Mouse (Mus musculus): ENCODE measurements around the gene Fam131c. TPM values are rescaled to one million over a fixed set of nuclear protein-coding genes. Genes with fewer than 3 reads are reported as not detected.

Fam131c gene
- polyA plus RNA-seq, 1 experiment from 2014 or later: 40.1 TPM

- no peak for ATAC-seq (ENCODE audit: low FRiP score)
- H3K27ac ChIP-seq: no peak overlapping the region
- no peaks in the 10 kb centered on the region for H3K4me1 ChIP-seq (replicated peaks; ENCODE audit: control insufficient read depth, insufficient read depth, low read length)
- H3K4me3 ChIP-seq (replicated peaks; ENCODE audit: low read length): no peak overlapping the region
- no peaks in the 10 kb centered on the region for H3K9me3 ChIP-seq (ENCODE audit: control insufficient read depth, low read length)
- H3K9ac ChIP-seq: no peak overlapping the region
- no peaks in the 10 kb centered on the region for H3K36me3 ChIP-seq (replicated peaks; ENCODE audit: control insufficient read depth, insufficient read depth)
- DNase-seq (ENCODE audit: low spot score): no peak
- 86% methylated on average over 12 of the region's 12 CpGs for WGBS
- H3K4me2 ChIP-seq (replicated peaks): no peak overlapping the region
- H3K27me3 ChIP-seq (ENCODE audit: control insufficient read depth, insufficient read depth, low read length): no peaks in the 10 kb centered on the region
Observed at GRCm38 (mm10) chr4:141350015-141350414, 18.0 kb upstream of the Fam131c start.

DNA sequence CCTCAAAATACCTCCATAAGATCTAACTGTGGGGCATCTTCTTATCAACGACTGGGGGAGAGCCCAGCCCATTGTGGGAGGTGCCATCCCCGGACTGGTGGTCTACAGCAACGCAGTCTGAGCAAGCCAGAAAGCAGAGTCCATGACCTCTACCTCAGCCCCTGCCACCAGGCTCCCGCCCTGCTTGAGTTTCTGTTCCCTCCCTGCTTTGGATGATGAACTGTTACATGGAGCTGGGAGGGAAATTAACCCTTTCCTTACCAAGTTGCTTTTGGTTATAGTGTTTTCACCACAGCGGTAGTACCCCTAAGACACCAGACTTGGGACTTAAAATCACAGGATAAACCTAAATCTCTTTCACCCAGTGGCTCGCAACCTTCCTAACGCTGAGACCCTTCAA, 16.0 kb upstream of the Fam131c start:
- 63% methylated on average over 7 of the region's 7 CpGs for WGBS
- no peaks in the 10 kb centered on the region for H3K27me3 ChIP-seq (ENCODE audit: control insufficient read depth, insufficient read depth, low read length)
- no peak overlapping the region for H3K4me3 ChIP-seq (replicated peaks; ENCODE audit: low read length)
- no peak overlapping the region for H3K4me2 ChIP-seq (replicated peaks)
- no peak for ATAC-seq (ENCODE audit: low FRiP score)
- no peaks in the 10 kb centered on the region for H3K36me3 ChIP-seq (replicated peaks; ENCODE audit: control insufficient read depth, insufficient read depth)
- H3K4me1 ChIP-seq (replicated peaks; ENCODE audit: control insufficient read depth, insufficient read depth, low read length): no peaks in the 10 kb centered on the region
- no peak for DNase-seq (ENCODE audit: low spot score)
- H3K27ac ChIP-seq: no peak overlapping the region
- H3K9me3 ChIP-seq (ENCODE audit: control insufficient read depth, low read length): no peaks in the 10 kb centered on the region
- H3K9ac ChIP-seq: no peak overlapping the region

GRCm38 (mm10) chr4:141352986-141353385, 15.0 kb upstream of the Fam131c start:
- H3K27me3 ChIP-seq (ENCODE audit: control insufficient read depth, insufficient read depth, low read length): no peaks in the 10 kb centered on the region
- H3K27ac ChIP-seq: no peak overlapping the region
- ATAC-seq (ENCODE audit: low FRiP score): no peak
- H3K36me3 ChIP-seq (replicated peaks; ENCODE audit: control insufficient read depth, insufficient read depth): no peaks in the 10 kb centered on the region
- no peak overlapping the region for H3K4me2 ChIP-seq (replicated peaks)
- H3K4me1 ChIP-seq (replicated peaks; ENCODE audit: control insufficient read depth, insufficient read depth, low read length): no peaks in the 10 kb centered on the region
- no peak overlapping the region for H3K4me3 ChIP-seq (replicated peaks; ENCODE audit: low read length)
- whole genome bisulfite sequencing: 78% methylated on average over 5 of the region's 5 CpGs
- H3K9me3 ChIP-seq (ENCODE audit: control insufficient read depth, low read length): no peaks in the 10 kb centered on the region
- DNase-seq (ENCODE audit: low spot score): no peak
- no peak overlapping the region for H3K9ac ChIP-seq

GRCm38 (mm10) chr4:141353868-141354267, 14.2 kb upstream of the Fam131c start:
- Histone ChIP-seq H3K27me3 (ENCODE audit: control insufficient read depth, insufficient read depth, low read length) (no peaks in the 10 kb centered on the region), H3K9me3 (ENCODE audit: control insufficient read depth, low read length) (no peaks in the 10 kb centered on the region), H3K27ac (no peak overlapping the region), H3K4me2 (replicated peaks) (no peak overlapping the region), H3K4me1 (replicated peaks; ENCODE audit: control insufficient read depth, insufficient read depth, low read length) (no peaks in the 10 kb centered on the region), H3K4me3 (replicated peaks; ENCODE audit: low read length) (no peak overlapping the region), H3K36me3 (replicated peaks; ENCODE audit: control insufficient read depth, insufficient read depth) (no peaks in the 10 kb centered on the region), H3K9ac (no peak overlapping the region)
- WGBS: 67% methylated on average over 8 of the region's 8 CpGs
- ATAC-seq (ENCODE audit: low FRiP score) (no peak), DNase-seq (ENCODE audit: low spot score) (no peak)

GRCm38 (mm10) chr4:141357811-141358210, 10.2 kb upstream of the Fam131c start:
- Histone ChIP-seq H3K9ac (no peak overlapping the region), H3K4me3 (replicated peaks; ENCODE audit: low read length) (no peak overlapping the region), H3K9me3 (ENCODE audit: control insufficient read depth, low read length) (no peaks in the 10 kb centered on the region), H3K27ac (no peak overlapping the region), H3K36me3 (replicated peaks; ENCODE audit: control insufficient read depth, insufficient read depth) (no peaks in the 10 kb centered on the region), H3K4me1 (replicated peaks; ENCODE audit: control insufficient read depth, insufficient read depth, low read length) (no peaks in the 10 kb centered on the region), H3K27me3 (ENCODE audit: control insufficient read depth, insufficient read depth, low read length) (no peaks in the 10 kb centered on the region), H3K4me2 (replicated peaks) (no peak overlapping the region)
- ATAC-seq (ENCODE audit: low FRiP score) (no peak), DNase-seq (ENCODE audit: low spot score) (no peak)

DNA sequence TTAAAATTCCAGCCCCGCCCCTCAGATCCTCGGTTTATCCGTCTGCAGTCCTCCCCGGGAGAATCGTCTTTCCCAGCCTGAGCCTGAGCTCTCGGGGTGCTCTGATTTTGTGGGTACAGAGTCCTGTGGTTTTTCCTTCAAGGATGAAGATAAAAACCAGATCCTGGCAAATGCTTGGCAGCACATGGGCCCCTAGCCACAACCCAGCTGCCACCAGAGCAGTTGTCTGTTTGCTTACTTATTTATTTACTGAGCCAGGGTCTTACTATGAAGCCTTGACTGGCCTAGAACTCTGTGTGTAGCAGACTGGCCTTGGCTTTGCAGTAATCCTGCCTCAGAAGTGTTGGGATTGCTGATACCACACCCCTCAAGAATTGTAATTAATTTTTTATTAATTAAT, 8.8 kb upstream of the Fam131c start:
- no peak for DNase-seq (ENCODE audit: low spot score)
- Histone ChIP-seq H3K36me3 (replicated peaks; ENCODE audit: control insufficient read depth, insufficient read depth) (no peaks in the 10 kb centered on the region), H3K4me2 (replicated peaks) (no peak overlapping the region), H3K9me3 (ENCODE audit: control insufficient read depth, low read length) (no peaks in the 10 kb centered on the region), H3K27me3 (ENCODE audit: control insufficient read depth, insufficient read depth, low read length) (no peaks in the 10 kb centered on the region), H3K4me1 (replicated peaks; ENCODE audit: control insufficient read depth, insufficient read depth, low read length) (no peaks in the 10 kb centered on the region), H3K9ac (no peak overlapping the region), H3K27ac (no peak overlapping the region), H3K4me3 (replicated peaks; ENCODE audit: low read length) (no peak overlapping the region)
- WGBS: 80% methylated on average over 6 of the region's 6 CpGs
- ATAC-seq (ENCODE audit: low FRiP score): no peak

- Histone ChIP-seq H3K27me3 (ENCODE audit: control insufficient read depth, insufficient read depth, low read length) (peaks cover 7% of the 10 kb centered on the region; the same call in 1 of the 2 replicates), H3K4me3 (replicated peaks; ENCODE audit: low read length) (no peak overlapping the region), H3K9me3 (ENCODE audit: control insufficient read depth, low read length) (no peaks in the 10 kb centered on the region), H3K36me3 (replicated peaks; ENCODE audit: control insufficient read depth, insufficient read depth) (no peaks in the 10 kb centered on the region), H3K4me1 (replicated peaks; ENCODE audit: control insufficient read depth, insufficient read depth, low read length) (no peaks in the 10 kb centered on the region), H3K27ac (no peak overlapping the region), H3K4me2 (replicated peaks) (no peak overlapping the region), H3K9ac (no peak overlapping the region)
- peak; percentile 41 for DNase-seq (ENCODE audit: low spot score)
- 35% methylated on average over 7 of the region's 7 CpGs for WGBS
- no peak for ATAC-seq (ENCODE audit: low FRiP score)
Observed at GRCm38 (mm10) chr4:141360846-141361245, 7.2 kb upstream of the Fam131c start.

GRCm38 (mm10) chr4:141362937-141363548, 5.0 kb upstream of the Fam131c start:
- peak; percentile 13; the same call in 1 of the 2 replicates for ATAC-seq (ENCODE audit: low FRiP score)
- peak; percentile 94 for DNase-seq (ENCODE audit: low spot score)
- no peaks in the 10 kb centered on the region for H3K9me3 ChIP-seq (ENCODE audit: control insufficient read depth, low read length)
- no peaks in the 10 kb centered on the region for H3K36me3 ChIP-seq (replicated peaks; ENCODE audit: control insufficient read depth, insufficient read depth)
- H3K9ac ChIP-seq: no peak overlapping the region
- H3K27me3 ChIP-seq (ENCODE audit: control insufficient read depth, insufficient read depth, low read length): peaks cover 24% of the 10 kb centered on the region
- no peak overlapping the region for H3K27ac ChIP-seq
- H3K4me2 ChIP-seq (replicated peaks): no peak overlapping the region
- H3K4me1 ChIP-seq (replicated peaks; ENCODE audit: control insufficient read depth, insufficient read depth, low read length): peaks cover 4% of the 10 kb centered on the region; the same call in 1 of the 2 replicates
- H3K4me3 ChIP-seq (replicated peaks; ENCODE audit: low read length): no peak overlapping the region
- WGBS: 28% methylated on average over 11 of the region's 11 CpGs

DNA sequence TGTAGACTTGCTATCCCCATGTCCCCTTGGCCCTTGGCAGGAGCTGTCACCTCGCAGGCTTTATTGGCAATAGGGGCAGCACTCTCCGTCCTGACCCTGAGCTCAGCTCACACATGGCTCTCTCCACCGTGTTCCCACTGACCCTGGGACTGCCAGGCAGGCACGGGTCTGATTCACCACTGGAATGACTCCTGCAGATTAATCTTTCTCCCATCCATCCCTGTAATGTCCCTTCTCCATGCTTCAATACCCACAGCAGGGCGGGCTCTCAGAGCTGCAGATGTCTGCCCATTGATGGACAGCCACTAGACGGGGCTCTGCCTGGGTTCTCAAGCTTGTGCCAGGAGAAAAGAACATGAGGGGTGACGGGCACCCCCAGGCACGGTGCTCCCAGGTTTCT, 2.9 kb upstream of the Fam131c start:
- Histone ChIP-seq H3K9ac (no peak overlapping the region), H3K27me3 (ENCODE audit: control insufficient read depth, insufficient read depth, low read length) (peaks cover 24% of the 10 kb centered on the region), H3K4me1 (replicated peaks; ENCODE audit: control insufficient read depth, insufficient read depth, low read length) (peaks cover 5% of the 10 kb centered on the region; the same call in 1 of the 2 replicates), H3K4me2 (replicated peaks) (no peak overlapping the region), H3K36me3 (replicated peaks; ENCODE audit: control insufficient read depth, insufficient read depth) (no peaks in the 10 kb centered on the region), H3K9me3 (ENCODE audit: control insufficient read depth, low read length) (no peaks in the 10 kb centered on the region), H3K27ac (no peak overlapping the region), H3K4me3 (replicated peaks; ENCODE audit: low read length) (no peak overlapping the region)
- ATAC-seq (ENCODE audit: low FRiP score) (no peak), DNase-seq (ENCODE audit: low spot score) (no peak)
- WGBS: 45% methylated on average over 8 of the region's 8 CpGs

DNA sequence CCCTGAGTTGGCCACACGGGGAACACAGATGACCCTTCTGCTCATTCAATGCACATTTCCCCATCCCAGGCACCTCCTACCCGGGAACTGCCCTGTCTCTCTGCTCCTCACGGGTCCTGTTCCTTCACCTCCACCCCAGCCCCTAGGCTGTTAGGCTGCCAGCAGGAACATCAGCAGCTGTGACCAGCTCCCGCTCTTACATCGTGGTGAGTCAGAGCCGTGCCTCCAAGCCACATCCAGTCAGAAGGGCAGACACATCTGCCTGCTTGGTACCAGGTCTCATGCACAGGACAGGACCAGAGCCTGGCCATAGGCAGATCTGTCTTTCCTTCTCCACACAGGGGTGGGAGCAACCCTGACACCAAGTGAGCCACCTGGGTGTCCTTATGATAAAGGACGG, 2.1 kb upstream of the Fam131c start:
- Histone ChIP-seq H3K27ac (no peak overlapping the region), H3K9ac (no peak overlapping the region), H3K4me3 (replicated peaks; ENCODE audit: low read length) (no peak overlapping the region), H3K27me3 (ENCODE audit: control insufficient read depth, insufficient read depth, low read length) (peaks cover 24% of the 10 kb centered on the region), H3K4me2 (replicated peaks) (no peak overlapping the region), H3K36me3 (replicated peaks; ENCODE audit: control insufficient read depth, insufficient read depth) (no peaks in the 10 kb centered on the region), H3K9me3 (ENCODE audit: control insufficient read depth, low read length) (no peaks in the 10 kb centered on the region), H3K4me1 (replicated peaks; ENCODE audit: control insufficient read depth, insufficient read depth, low read length) (peaks cover 5% of the 10 kb centered on the region; the same call in 1 of the 2 replicates)
- no peak for DNase-seq (ENCODE audit: low spot score)
- 53% methylated on average over 7 of the region's 7 CpGs for WGBS
- no peak for ATAC-seq (ENCODE audit: low FRiP score)
